Mouse (Mus musculus) ES-E14 (cell line): Measurements from ENCODE around the gene Casc3.

ENCODE experiments used
- CHD2 ChIP-seq: IDR thresholded peaks from 2 replicates; pipeline ENCODE4 v1.6.1; 2014; ENCODE audit warnings: mild to moderate bottlenecking, low read depth, low read length, inconsistent platforms
- ZC3H11A ChIP-seq: IDR thresholded peaks from 2 replicates; pipeline ENCODE4 v1.6.1; 2012; ENCODE audit warnings: low read depth, mild to moderate bottlenecking, inconsistent platforms, low read length, borderline replicate concordance

- TF ChIP-seq ZC3H11A (no peak), CHD2 (no peak)
These were observed 7.4 kb upstream of the Casc3 start for GRCm38 (mm10) chr11:98797306-98797705.
